12 mouse cellular contexts compared by ENCODE assay signal in genomic region chr4:142475632-142476031, GRCm38 (mm10).
A peak's percentile ranks its signal among the peaks of the same experiment; 100 is the strongest.
DNase-seq lines count a peak whose midpoint lies in the region; ATAC-seq and TF ChIP-seq lines count a peak whose summit lies in the region.
"Had no signal": no experiment of that assay in that cellular context is flagged by ENCODE, and none has a peak within 500 bp of the region (broad histone marks: within the 10 kb centered on the region; RNA-seq: fewer than 3 reads in every experiment).

No protein-coding gene starts in this region.

- no peak for DNase-seq in lung, adult 2 months
- no peak for DNase-seq in forebrain, embryonic 10.5 days (ENCODE audit: extremely low spot score, low spot score)
- DNase-seq in gastrocnemius, postnatal 10 days: no peak
- no peak for DNase-seq in adrenal gland, postnatal 14 days
- DNase-seq in adrenal gland, adult 18-20 months (ENCODE audit: low spot score in 2 of 2): no peak
- DNase-seq: cerebellum, adult 8-10 months; kidney, postnatal 4 days; spleen, adult 18-20 months had no signal

- 83% methylated on average over 10 of the region's 10 CpGs for WGBS in lung, embryonic 16.5 days
- 82% methylated on average over 10 of the region's 10 CpGs for WGBS in lung, adult 2 months
- 89% methylated on average over 10 of the region's 10 CpGs for WGBS in forebrain, embryonic 10.5 days
- WGBS in hindbrain, embryonic 15.5 days: 72% methylated on average over 10 of the region's 10 CpGs
- 80% methylated on average over 10 of the region's 10 CpGs for WGBS in neural tube, embryonic 12.5 days

- H3K36me3 ChIP-seq in lung, embryonic 16.5 days (ENCODE audit: control insufficient read depth, insufficient read depth, low read length): no peaks in the 10 kb centered on the region
- peaks cover 8% of the 10 kb centered on the region; the same call in 1 of the 2 replicates for H3K36me3 ChIP-seq in forebrain, embryonic 10.5 days (replicated peaks)
- no peaks in the 10 kb centered on the region for H3K36me3 ChIP-seq in hindbrain, embryonic 15.5 days
- no peaks in the 10 kb centered on the region for H3K36me3 ChIP-seq in neural tube, embryonic 12.5 days

- TF ChIP-seq POLR2A in lung, adult 2 months (IDR thresholded peaks at IDR 0.05; ENCODE audit: borderline replicate concordance, extremely low read depth, low read depth, low read length): no peak

- ATAC-seq in lung, embryonic 16.5 days (ENCODE audit: low read depth): no peak
- ATAC-seq in hindbrain, embryonic 15.5 days (ENCODE audit: low FRiP score, low read depth): no peak
- no peak for ATAC-seq in neural tube, embryonic 12.5 days (ENCODE audit: low FRiP score, low read depth)

- H3K27ac ChIP-seq in lung, embryonic 16.5 days (ENCODE audit: low read length): no peak overlapping the region
- no peak overlapping the region for H3K27ac ChIP-seq in forebrain, embryonic 10.5 days
- H3K27ac ChIP-seq in hindbrain, embryonic 15.5 days (replicated peaks): 0 out of 2 replicates have a peak overlapping the region, but pooled peaks have one; percentile 6
- no peak overlapping the region for H3K27ac ChIP-seq in neural tube, embryonic 12.5 days

- TF ChIP-seq CTCF in lung, adult 2 months (IDR thresholded peaks at IDR 0.05; ENCODE audit: insufficient read depth, low read length): no peak

- no peaks in the 10 kb centered on the region for H3K27me3 ChIP-seq in lung, embryonic 16.5 days (ENCODE audit: control insufficient read depth, insufficient read depth, low read depth, low read length)
- H3K27me3 ChIP-seq in forebrain, embryonic 10.5 days (ENCODE audit: poor library complexity, severe bottlenecking): peaks cover 12% of the 10 kb centered on the region; the same call in 1 of the 2 replicates
- H3K27me3 ChIP-seq in hindbrain, embryonic 15.5 days: no peaks in the 10 kb centered on the region
- H3K27me3 ChIP-seq in neural tube, embryonic 12.5 days (replicated peaks): 0 out of 2 replicates have a peak, but pooled peaks cover 2% of the 10 kb centered on the region

- H3K9ac ChIP-seq in lung, embryonic 16.5 days (ENCODE audit: low read length): no peak overlapping the region
- H3K9ac ChIP-seq in hindbrain, embryonic 15.5 days: peak overlapping the region; percentile 4; the same call in 1 of the 2 replicates
- no peak overlapping the region for H3K9ac ChIP-seq in neural tube, embryonic 12.5 days

- H3K4me1 ChIP-seq in lung, embryonic 16.5 days (replicated peaks; ENCODE audit: control insufficient read depth, insufficient read depth, low read length): peaks cover 6% of the 10 kb centered on the region
- no peaks in the 10 kb centered on the region for H3K4me1 ChIP-seq in lung, adult 2 months (ENCODE audit: control insufficient read depth, insufficient read depth, low read length)
- H3K4me1 ChIP-seq in forebrain, embryonic 10.5 days: peaks cover 31% of the 10 kb centered on the region
- peaks cover 33% of the 10 kb centered on the region for H3K4me1 ChIP-seq in hindbrain, embryonic 15.5 days (replicated peaks)
- peaks cover 16% of the 10 kb centered on the region for H3K4me1 ChIP-seq in neural tube, embryonic 12.5 days

- H3K4me2 ChIP-seq in lung, embryonic 16.5 days (ENCODE audit: low read depth, low read length): 0 out of 2 replicates have a peak overlapping the region, but pooled peaks have one; percentile 8
- peak overlapping the region; percentile 59 for H3K4me2 ChIP-seq in hindbrain, embryonic 15.5 days
- peak overlapping the region; percentile 48 for H3K4me2 ChIP-seq in neural tube, embryonic 12.5 days (replicated peaks)
- H3K4me2 ChIP-seq: liver, embryonic 11.5 days had no signal

- no peaks in the 10 kb centered on the region for H3K9me3 ChIP-seq in lung, embryonic 16.5 days (ENCODE audit: control insufficient read depth, low read length)
- H3K9me3 ChIP-seq in forebrain, embryonic 10.5 days: no peaks in the 10 kb centered on the region
- H3K9me3 ChIP-seq in hindbrain, embryonic 15.5 days: no peaks in the 10 kb centered on the region
- no peaks in the 10 kb centered on the region for H3K9me3 ChIP-seq in neural tube, embryonic 12.5 days

- no peak overlapping the region; the same call in 1 of the 2 replicates for H3K4me3 ChIP-seq in lung, embryonic 16.5 days (ENCODE audit: low read length)
- H3K4me3 ChIP-seq in lung, adult 2 months (replicated peaks; ENCODE audit: extremely low read depth, low read depth, low read length): no peak overlapping the region
- peak overlapping the region; percentile 36 for H3K4me3 ChIP-seq in forebrain, embryonic 10.5 days
- H3K4me3 ChIP-seq in hindbrain, embryonic 15.5 days: peak overlapping the region; percentile 31
- H3K4me3 ChIP-seq in neural tube, embryonic 12.5 days: peak overlapping the region; percentile 15; the same call in 1 of the 2 replicates

Comparison
In these comparisons a context has a peak if more than half of its experiments do, and no peak if none do; other contexts are left out.
1. H3K4me2 ChIP-seq: peak in every context shown above with its lines; median percentile 59 in hindbrain, embryonic 15.5 days; 48 in neural tube, embryonic 12.5 days; 8 in lung, embryonic 16.5 days.
2. H3K4me3 ChIP-seq: peak in forebrain, embryonic 10.5 days (single experiment), hindbrain, embryonic 15.5 days (single experiment) and neural tube, embryonic 12.5 days (single experiment); none in lung, embryonic 16.5 days (single experiment) and lung, adult 2 months (single experiment).